Mouse (Mus musculus) cerebellum, postnatal 14 days (tissue): ENCODE measurements around the gene Ahcy.
A peak's percentile ranks its signal among the peaks of the same experiment; 100 is the strongest.
"Not testable (repeated sequence)": the region's sequence is repeated elsewhere in the genome, so short reads cannot be mapped to it uniquely, and the experiment has no call there.

Experiments
- DNase-seq, 2 experiments: peaks; one replicate each; pipeline ENCODE4 v3.0.0; 2021; ENCODE audit warnings: mixed read lengths in 2 of 2

Ahcy gene

DNA sequence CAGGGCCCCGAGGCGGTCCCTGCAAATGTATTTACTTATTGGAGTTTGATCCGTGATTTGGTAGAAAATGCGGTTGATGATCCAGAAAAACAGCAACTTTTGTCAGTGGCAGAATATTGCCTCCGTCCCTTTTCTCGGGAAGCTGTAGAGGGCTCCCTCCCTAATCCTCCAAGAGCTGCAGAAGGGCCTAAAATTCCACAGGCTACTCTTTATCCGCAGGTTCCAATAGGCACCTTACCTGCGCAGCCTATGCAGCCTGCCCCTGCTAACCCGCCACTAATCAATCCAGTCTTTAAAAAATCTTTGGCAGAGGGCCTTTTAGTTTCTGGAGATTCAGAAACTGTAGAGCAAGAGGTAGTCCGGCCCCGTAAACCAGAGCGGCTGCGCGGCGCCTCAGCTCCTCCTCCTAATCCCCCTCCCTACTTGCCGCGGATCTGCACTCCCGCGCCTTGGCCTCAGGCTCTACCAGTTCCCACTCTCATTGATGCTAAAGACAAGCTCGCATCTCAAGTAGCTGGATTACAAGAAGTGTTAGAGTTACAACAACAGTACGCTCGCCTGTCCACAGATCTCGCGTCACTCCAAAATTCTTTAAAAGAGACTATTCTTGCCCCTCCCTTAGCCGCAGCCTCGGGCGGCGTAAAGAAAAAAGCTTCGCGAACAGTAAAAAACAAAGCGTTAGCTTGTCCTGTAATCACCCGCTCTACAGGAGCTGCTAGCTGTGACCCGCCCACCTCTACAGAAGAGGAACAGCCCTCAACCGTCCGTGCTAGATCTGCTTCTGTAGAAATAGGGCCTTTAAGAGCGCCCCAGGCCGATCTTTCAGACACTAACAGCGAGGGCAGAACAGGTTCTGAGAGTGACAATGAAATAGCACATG lies 55.3 kb downstream of the Ahcy start:
- DNase-seq = peak; percentile 68 to 69

DNA sequence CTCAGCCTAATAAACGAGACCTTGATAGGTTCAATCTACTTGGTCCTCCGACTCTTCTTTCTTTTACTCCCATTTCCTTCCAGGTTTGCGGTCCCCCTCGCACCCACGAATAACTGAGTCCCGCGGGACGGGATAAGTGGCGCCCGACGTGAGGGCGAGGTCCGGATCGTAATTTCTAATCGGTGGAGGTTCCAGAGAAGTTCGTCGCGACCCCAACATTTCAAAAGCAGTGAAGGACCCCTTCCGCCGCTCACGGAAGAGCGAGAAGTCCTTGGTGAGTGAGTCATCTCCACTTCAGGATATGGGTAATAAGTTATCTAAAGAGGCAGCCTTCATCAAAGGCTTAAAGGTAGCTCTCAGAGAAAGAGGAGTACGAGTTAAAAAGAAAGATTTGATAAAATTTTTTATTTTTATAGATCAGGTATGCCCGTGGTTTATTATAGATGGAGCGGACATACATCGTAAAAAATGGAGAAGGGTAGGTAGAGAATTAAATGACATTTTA lies 56.0 kb downstream of the Ahcy start, which contains the start of gene Gm14226:
Gm14226 (plus strand) TSS at position 16 of the 505 bp plus-strand sequence.
- not testable (repeated sequence) for DNase-seq

DNA sequence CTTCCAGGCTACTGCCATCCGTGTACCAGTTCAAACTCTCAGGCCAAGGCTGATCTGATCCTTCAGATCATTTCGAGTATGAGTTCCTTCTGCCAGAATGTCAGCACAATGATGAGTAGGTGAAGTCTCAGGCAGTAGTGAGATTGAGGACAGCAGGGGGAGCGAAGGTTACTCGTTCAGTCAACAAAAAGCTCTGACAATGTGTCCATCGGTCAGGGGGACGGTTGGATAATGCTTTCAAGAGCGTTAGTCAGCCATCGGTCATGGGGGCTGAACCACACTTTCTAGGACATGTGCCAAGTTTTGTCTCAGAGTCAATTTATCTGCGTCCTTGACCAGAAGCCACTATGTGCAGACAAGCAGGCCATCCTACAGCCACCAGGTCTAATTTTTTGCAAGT lies 57.5 kb downstream of the Ahcy start:
- DNase-seq = not testable (repeated sequence)

DNA sequence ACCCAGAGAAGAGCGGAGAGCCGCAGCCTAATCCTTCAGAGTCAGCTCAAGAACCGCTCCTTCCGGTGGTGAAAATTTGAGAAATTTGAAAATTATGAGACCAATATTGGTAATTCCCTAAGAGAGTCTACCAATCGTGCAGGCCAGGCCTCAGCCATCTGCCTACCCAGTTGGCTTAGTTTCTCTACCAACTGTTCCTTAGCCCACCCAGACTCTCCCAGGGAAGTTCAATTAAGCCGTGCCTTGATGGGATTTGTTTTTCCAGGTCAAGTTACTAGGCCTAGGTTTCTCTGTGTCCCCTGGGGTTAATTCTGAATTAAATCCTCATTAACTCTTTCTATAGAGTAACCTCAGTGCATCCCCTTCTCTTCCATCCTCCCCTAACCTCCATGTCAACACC lies 61.3 kb downstream of the Ahcy start:
- DNase-seq = peak; percentile 18 to 41

DNA sequence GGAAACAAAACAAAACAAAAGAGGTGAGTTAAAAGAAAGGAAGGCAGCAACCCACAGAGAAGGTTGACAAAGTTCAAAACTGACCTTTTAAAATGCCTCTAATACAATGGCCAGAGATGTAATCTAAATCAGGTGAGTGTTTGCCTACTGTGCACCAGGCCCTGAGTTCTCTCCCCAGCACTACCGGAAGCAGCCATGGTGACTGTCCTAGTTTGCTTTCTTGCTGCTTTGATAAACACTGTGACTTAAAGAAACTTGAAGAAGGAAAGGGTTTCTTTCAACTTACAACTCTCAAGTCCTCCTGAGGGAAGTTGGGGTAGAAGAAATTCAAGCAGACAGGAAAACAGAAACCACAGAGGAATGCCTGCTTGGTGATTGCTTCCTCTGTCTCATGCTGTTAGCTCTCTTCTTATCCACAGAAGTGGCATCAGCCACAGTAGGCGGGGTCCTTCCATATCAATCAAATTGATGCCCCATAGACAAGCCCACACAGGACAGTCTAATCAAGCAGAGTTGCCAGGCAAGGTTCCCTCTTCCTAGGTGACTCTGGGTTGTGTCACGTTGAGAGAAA lies 63.1 kb downstream of the Ahcy start:
- no peak for DNase-seq
